Mouse (Mus musculus) R1 (cell line): ENCODE measurements around the gene Rhbdf2.
"Not testable (repeated sequence)": the region's sequence is repeated elsewhere in the genome, so short reads cannot be mapped to it uniquely, and the experiment has no call there.

Experiments used
- DNase-seq: peaks from one replicate; pipeline ENCODE4 v3.0.0-alpha.2; 2018; ENCODE audit warnings: low read depth, low spot score

Gene Rhbdf2

GRCm38 (mm10) chr11:116626299-116627071, at the start of gene Rhbdf2:
Gene Rhbdf2, minus strand, starts transcription at chr11:116627019.
- DNase-seq, result no peak

GRCm38 (mm10) chr11:116676175-116676976, 49.6 kb upstream of the Rhbdf2 start:
- no peak for DNase-seq

- DNase-seq, result not testable (repeated sequence)
Observed at GRCm38 (mm10) chr11:116675429-116675828, 48.6 kb upstream of the Rhbdf2 start.

GRCm38 (mm10) chr11:116674616-116675379, 48.0 kb upstream of the Rhbdf2 start:
- DNase-seq, result no peak

- no peak for DNase-seq
Observed at GRCm38 (mm10) chr11:116673410-116673809, 46.6 kb upstream of the Rhbdf2 start.

GRCm38 (mm10) chr11:116672595-116672994, 45.8 kb upstream of the Rhbdf2 start:
- peak; percentile 88 for DNase-seq

- no peak for DNase-seq
Observed at GRCm38 (mm10) chr11:116671845-116672434, 45.1 kb upstream of the Rhbdf2 start.

- peak; percentile 99 for DNase-seq
Observed at GRCm38 (mm10) chr11:116671112-116671844, 44.5 kb upstream of the Rhbdf2 start.

GRCm38 (mm10) chr11:116670386-116670785, 43.6 kb upstream of the Rhbdf2 start:
- DNase-seq, result no peak

- DNase-seq, result no peak
Observed at GRCm38 (mm10) chr11:116669787-116670365, 43.1 kb upstream of the Rhbdf2 start.

- DNase-seq, result no peak
Observed at GRCm38 (mm10) chr11:116669316-116669715, 42.5 kb upstream of the Rhbdf2 start.

GRCm38 (mm10) chr11:116668839-116669238, 42.0 kb upstream of the Rhbdf2 start:
- DNase-seq, result no peak

GRCm38 (mm10) chr11:116668381-116668825, 41.6 kb upstream of the Rhbdf2 start:
- DNase-seq, result no peak

GRCm38 (mm10) chr11:116667930-116668329, 41.1 kb upstream of the Rhbdf2 start:
- DNase-seq, result no peak

- not testable (repeated sequence) for DNase-seq
Observed at GRCm38 (mm10) chr11:116667012-116667411, 40.2 kb upstream of the Rhbdf2 start.

- DNase-seq, result no peak
Observed at GRCm38 (mm10) chr11:116666566-116666965, 39.7 kb upstream of the Rhbdf2 start.

- DNase-seq, result no peak
Observed at GRCm38 (mm10) chr11:116665289-116665688, 38.5 kb upstream of the Rhbdf2 start.

- no peak for DNase-seq
Observed at GRCm38 (mm10) chr11:116661948-116662377, 35.1 kb upstream of the Rhbdf2 start.

GRCm38 (mm10) chr11:116661291-116661947, 34.6 kb upstream of the Rhbdf2 start:
- DNase-seq, result no peak

- no peak for DNase-seq
Observed at GRCm38 (mm10) chr11:116660181-116660580, 33.4 kb upstream of the Rhbdf2 start.
